Mouse (Mus musculus) forebrain, embryonic 16.5 days (tissue): ENCODE data around the gene Rfk. TPM values are rescaled to one million over a fixed set of nuclear protein-coding genes. Genes with fewer than 3 reads are reported as not detected.

Source experiments
- ATAC-seq: fragments of 200-750 bp; cut with Nextera tagmentation; 2 replicates; pipeline ENCODE4 v1.8.0; 2017; ENCODE audit warnings: mild to moderate bottlenecking, moderate library complexity
- H3K27ac ChIP-seq: fragments of 300-500 bp; sonication (generic); 2 replicates; pipeline ENCODE4 v1.5.1; 2014; ENCODE audit warnings: low read length, control low read depth
- H3K27me3 ChIP-seq: fragments of 300-500 bp; sonication (generic); replicated peaks from 2 replicates; pipeline ENCODE4 v1.6.1; 2014; ENCODE audit warnings: low read length; ENCODE audit not compliant: control insufficient read depth, insufficient read depth
- H3K36me3 ChIP-seq: fragments of 300-500 bp; sonication (generic); 2 replicates; pipeline ENCODE4 v1.6.1; 2014; ENCODE audit not compliant: control insufficient read depth, insufficient read depth
- H3K4me1 ChIP-seq: fragments of 300-500 bp; sonication (generic); replicated peaks from 2 replicates; pipeline ENCODE4 v1.6.1; 2014; ENCODE audit warnings: low read length; ENCODE audit not compliant: control insufficient read depth, insufficient read depth
- H3K4me2 ChIP-seq: fragments of 300-500 bp; sonication (generic); 2 replicates; pipeline ENCODE4 v1.6.1; 2014; ENCODE audit warnings: mild to moderate bottlenecking, low read length, control low read depth
- H3K4me3 ChIP-seq: fragments of 300-500 bp; sonication (generic); replicated peaks from 2 replicates; pipeline ENCODE4 v1.5.1; 2014; ENCODE audit warnings: mild to moderate bottlenecking, low read length, control low read depth
- H3K9ac ChIP-seq: fragments of 300-500 bp; sonication (generic); replicated peaks from 2 replicates; pipeline ENCODE4 v1.6.1; 2014; ENCODE audit warnings: low read depth, low read length, control low read depth
- H3K9me3 ChIP-seq: fragments of 300-500 bp; sonication (generic); 2 replicates; pipeline ENCODE4 v1.6.1; 2016; ENCODE audit warnings: low read length; ENCODE audit not compliant: control insufficient read depth
- WGBS: fragments of 180-500 bp; shearing (Covaris S2); extraction: QIAGEN DNeasy Blood & Tissue Kit; methylation state at CpG from one replicate; pipeline ENCODE4 v1.1.7; 2014; 5-methylcytosine and 5-hydroxymethylcytosine counted together
- polyA plus RNA-seq: library from polyadenylated mRNA; unstranded; fragments of >200 nt; fragmentation: Nextera tagmentation; extraction: Ambion mirVana; gene quantifications from 2 replicates; pipeline ENCODE4 v1.2.1, GENCODE M21; 2015

The Rfk gene
- polyA plus RNA-seq, 1 experiment from 2014 or later = 71.4 TPM

GRCm38 (mm10) chr19:17397922-17398321, 4.1 kb downstream of the Rfk start:
- H3K4me3 ChIP-seq = no peak overlapping the region
- H3K9ac ChIP-seq = no peak overlapping the region
- peaks cover 6% of the 10 kb centered on the region for H3K36me3 ChIP-seq
- H3K4me2 ChIP-seq = no peak overlapping the region
- H3K9me3 ChIP-seq = no peaks in the 10 kb centered on the region
- no peaks in the 10 kb centered on the region; the same call in 1 of the 2 replicates for H3K27me3 ChIP-seq
- H3K27ac ChIP-seq = no peak overlapping the region
- 64% methylated on average over 5 of the region's 5 CpGs for WGBS
- ATAC-seq = no peak
- H3K4me1 ChIP-seq = peaks cover 8% of the 10 kb centered on the region

- Histone ChIP-seq H3K36me3 (peaks cover 6% of the 10 kb centered on the region), H3K27me3 (no peaks in the 10 kb centered on the region), H3K4me3 (no peak overlapping the region), H3K9ac (no peak overlapping the region), H3K4me2 (no peak overlapping the region), H3K27ac (no peak overlapping the region), H3K4me1 (peaks cover 5% of the 10 kb centered on the region), H3K9me3 (no peaks in the 10 kb centered on the region)
- ATAC-seq = no peak
- WGBS = 90% methylated on average over 4 of the region's 4 CpGs
These were observed 6.1 kb downstream of the Rfk start for GRCm38 (mm10) chr19:17399965-17400364.

DNA sequence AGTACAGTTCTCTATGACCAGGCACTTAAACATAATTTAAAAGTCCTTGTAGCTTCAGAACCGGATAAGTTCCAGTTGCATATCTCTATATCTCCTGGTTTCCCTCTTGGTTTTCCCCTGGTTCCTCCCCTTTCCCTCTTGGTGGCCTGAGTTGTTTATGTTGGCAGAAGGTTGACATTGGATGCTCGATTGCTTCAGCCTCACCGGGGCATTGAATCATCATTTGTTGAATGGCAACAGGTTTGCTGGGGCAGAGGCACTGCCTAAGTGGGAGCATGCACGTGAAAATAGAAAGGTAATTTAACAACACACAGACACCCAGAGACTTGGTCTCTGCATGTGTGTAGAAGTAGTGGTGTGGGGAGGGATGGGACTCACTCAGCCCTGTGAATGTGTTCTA, 6.7 kb downstream of the Rfk start:
- H3K9me3 ChIP-seq = no peaks in the 10 kb centered on the region
- no peaks in the 10 kb centered on the region for H3K4me1 ChIP-seq
- H3K27me3 ChIP-seq = no peaks in the 10 kb centered on the region
- ATAC-seq = no peak
- no peak overlapping the region for H3K27ac ChIP-seq
- H3K4me3 ChIP-seq = no peak overlapping the region
- no peak overlapping the region for H3K4me2 ChIP-seq
- peaks cover 6% of the 10 kb centered on the region for H3K36me3 ChIP-seq
- H3K9ac ChIP-seq = no peak overlapping the region
- 89% methylated on average over 4 of the region's 4 CpGs for WGBS

DNA sequence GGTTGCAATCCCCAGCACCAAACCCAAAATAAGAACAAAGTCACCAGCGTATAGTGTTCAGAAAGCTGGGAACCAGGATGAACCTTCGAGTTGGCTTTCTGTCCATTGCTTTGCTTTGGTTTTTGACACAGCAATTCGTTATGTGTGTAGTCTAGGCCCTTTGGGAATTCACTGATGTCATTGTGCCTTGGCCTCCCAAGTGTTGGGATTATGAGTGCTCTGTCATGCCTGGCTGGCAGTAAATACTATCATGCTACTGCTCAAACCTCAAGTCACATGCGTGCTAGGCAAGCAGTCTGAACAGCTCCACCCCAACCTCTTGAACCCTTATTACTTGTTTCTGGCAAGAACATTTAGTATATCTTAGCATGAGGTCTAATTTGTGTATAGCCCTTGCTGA, 9.3 kb downstream of the Rfk start:
- Histone ChIP-seq H3K4me2 (no peak overlapping the region), H3K4me3 (no peak overlapping the region), H3K36me3 (peaks cover 6% of the 10 kb centered on the region), H3K27ac (no peak overlapping the region), H3K9ac (no peak overlapping the region), H3K27me3 (no peaks in the 10 kb centered on the region), H3K9me3 (no peaks in the 10 kb centered on the region), H3K4me1 (no peaks in the 10 kb centered on the region)
- ATAC-seq = no peak
- 84% methylated on average over 4 of the region's 4 CpGs for WGBS

GRCm38 (mm10) chr19:17406823-17407222, 13.0 kb downstream of the Rfk start:
- WGBS = 92% methylated on average over 5 of the region's 5 CpGs
- H3K27me3 ChIP-seq = no peaks in the 10 kb centered on the region

GRCm38 (mm10) chr19:17408591-17408990, 14.7 kb downstream of the Rfk start:
- no peak overlapping the region for H3K27ac ChIP-seq
- H3K36me3 ChIP-seq = no peaks in the 10 kb centered on the region
- no peaks in the 10 kb centered on the region for H3K9me3 ChIP-seq
- H3K4me1 ChIP-seq = no peaks in the 10 kb centered on the region
- no peak overlapping the region for H3K4me3 ChIP-seq
- no peaks in the 10 kb centered on the region for H3K27me3 ChIP-seq
- no peak for ATAC-seq
- H3K9ac ChIP-seq = no peak overlapping the region
- H3K4me2 ChIP-seq = no peak overlapping the region

More at GRCm38 (mm10) chr19:17406823-17407222, 13.0 kb downstream of the Rfk start:
- H3K4me1 ChIP-seq = no peaks in the 10 kb centered on the region
- H3K9me3 ChIP-seq = no peaks in the 10 kb centered on the region
- no peak overlapping the region for H3K4me2 ChIP-seq
- no peak overlapping the region for H3K27ac ChIP-seq
- no peak for ATAC-seq
- H3K36me3 ChIP-seq = no peaks in the 10 kb centered on the region
- no peak overlapping the region for H3K9ac ChIP-seq
- H3K4me3 ChIP-seq = no peak overlapping the region

GRCm38 (mm10) chr19:17409351-17409750, 15.5 kb downstream of the Rfk start:
- Histone ChIP-seq H3K9me3 (no peaks in the 10 kb centered on the region), H3K27me3 (no peaks in the 10 kb centered on the region), H3K9ac (no peak overlapping the region), H3K36me3 (no peaks in the 10 kb centered on the region), H3K4me1 (no peaks in the 10 kb centered on the region), H3K27ac (no peak overlapping the region), H3K4me2 (no peak overlapping the region), H3K4me3 (no peak overlapping the region)
- WGBS = 46% methylated on average over 3 of the region's 3 CpGs
- no peak for ATAC-seq

- H3K9me3 ChIP-seq = no peaks in the 10 kb centered on the region
- H3K9ac ChIP-seq = no peak overlapping the region
- no peaks in the 10 kb centered on the region for H3K4me1 ChIP-seq
- H3K27ac ChIP-seq = no peak overlapping the region
- no peaks in the 10 kb centered on the region for H3K27me3 ChIP-seq
- WGBS = 90% methylated on average over 5 of the region's 5 CpGs
- no peak overlapping the region for H3K4me2 ChIP-seq
- no peaks in the 10 kb centered on the region for H3K36me3 ChIP-seq
- no peak for ATAC-seq
- H3K4me3 ChIP-seq = no peak overlapping the region
These were observed 16.7 kb downstream of the Rfk start for GRCm38 (mm10) chr19:17410465-17411065.

- no peak for ATAC-seq
- Histone ChIP-seq H3K4me2 (no peak overlapping the region), H3K9me3 (no peaks in the 10 kb centered on the region), H3K27ac (no peak overlapping the region), H3K4me1 (no peaks in the 10 kb centered on the region), H3K27me3 (no peaks in the 10 kb centered on the region), H3K4me3 (no peak overlapping the region), H3K9ac (no peak overlapping the region), H3K36me3 (no peaks in the 10 kb centered on the region)
- WGBS = 32% methylated on average over 4 of the region's 4 CpGs
These were observed 19.1 kb downstream of the Rfk start for GRCm38 (mm10) chr19:17412915-17413459.

- no peak for ATAC-seq
- Histone ChIP-seq H3K27me3 (no peaks in the 10 kb centered on the region), H3K9ac (no peak overlapping the region), H3K4me3 (no peak overlapping the region), H3K9me3 (no peaks in the 10 kb centered on the region), H3K4me1 (no peaks in the 10 kb centered on the region), H3K27ac (no peak overlapping the region), H3K36me3 (no peaks in the 10 kb centered on the region), H3K4me2 (no peak overlapping the region)
- 67% methylated on average over 1 of the region's 1 CpGs for WGBS
These were observed 24.0 kb downstream of the Rfk start for GRCm38 (mm10) chr19:17417855-17418254.
